ENCODE assay signal across 22 mouse cellular contexts in genomic region chr9:73462027-73462426, GRCm38 (mm10).
A peak's percentile ranks its signal among the peaks of the same experiment; 100 is the strongest.
DNase-seq lines count a peak whose midpoint lies in the region; ATAC-seq and TF ChIP-seq lines count a peak whose summit lies in the region.
"Had no signal": no experiment of that assay in that cellular context is flagged by ENCODE, and none has a peak within 500 bp of the region (broad histone marks: within the 10 kb centered on the region; RNA-seq: fewer than 3 reads in every experiment).

No protein-coding gene starts in this region.

- TF ChIP-seq CTCF in G1E (IDR thresholded peaks at IDR 0.05; ENCODE audit: low read depth, low read length), result no peak

- ATAC-seq in G1E (ENCODE audit: extremely low read depth, insufficient number of reproducible peaks, low FRiP score, poor library complexity, severe bottlenecking), result peak; percentile 79
- ATAC-seq: CD4-positive, CD25-positive, alpha-beta regulatory T cell, adult 4 months; forebrain, embryonic 14.5 days; forebrain, embryonic 16.5 days had no signal

- peak; percentile 13 for DNase-seq in adrenal gland, adult 8-10 months
- no peak for DNase-seq in adrenal gland, adult 18-20 months (ENCODE audit: low spot score in 2 of 2)
- peak; percentile 26 for DNase-seq in 416B (ENCODE audit: low read depth)
- no peak for DNase-seq in G1E (ENCODE audit: low spot score)
- DNase-seq in spleen, postnatal 4 days (ENCODE audit: low spot score in 2 of 2), result no peak
- DNase-seq: B cell, adult 2 months; cerebellum, adult 11 months; cerebellum, adult 18-20 months; cerebellum, adult 8-10 months; cerebellum, adult 9-11 months; cerebellum, postnatal 14 days; cerebellum, postnatal 36 days; embryo, embryonic 11 days had no signal

- H3K27me3 ChIP-seq in G1E (ENCODE audit: insufficient read depth, low read length), result no peaks in the 10 kb centered on the region
- H3K27me3 ChIP-seq: CH12.LX; embryonic facial prominence, embryonic 13.5 days; embryonic facial prominence, embryonic 15.5 days; forebrain, embryonic 12.5 days had no signal

- no peak overlapping the region for H3K4me3 ChIP-seq in G1E (ENCODE audit: low read depth, low read length)
- H3K4me3 ChIP-seq: embryonic facial prominence, embryonic 13.5 days; embryonic facial prominence, embryonic 15.5 days; erythroblast, embryonic 14.5 days; forebrain, embryonic 10.5 days; forebrain, embryonic 12.5 days had no signal

- peaks cover 5% of the 10 kb centered on the region; the same call in 1 of the 2 replicates for H3K4me1 ChIP-seq in G1E (ENCODE audit: insufficient read depth, low read depth, low read length)
- H3K4me1 ChIP-seq: embryonic facial prominence, embryonic 13.5 days; embryonic facial prominence, embryonic 15.5 days; forebrain, embryonic 10.5 days; forebrain, embryonic 12.5 days had no signal

- peaks cover 16% of the 10 kb centered on the region for H3K9me3 ChIP-seq in G1E (replicated peaks)
- H3K9me3 ChIP-seq: embryonic facial prominence, embryonic 13.5 days; embryonic facial prominence, embryonic 15.5 days; forebrain, embryonic 10.5 days; forebrain, embryonic 12.5 days had no signal

- no peaks in the 10 kb centered on the region for H3K36me3 ChIP-seq in G1E (replicated peaks)
- H3K36me3 ChIP-seq: embryonic facial prominence, embryonic 13.5 days; embryonic facial prominence, embryonic 15.5 days; forebrain, embryonic 10.5 days; forebrain, embryonic 12.5 days had no signal

Comparison
In these comparisons a context has a peak if more than half of its experiments do, and no peak if none do; other contexts are left out.
1. DNase-seq: peak in adrenal gland, adult 8-10 months (single experiment) and 416B (single experiment); none in adrenal gland, adult 18-20 months (0 of 2), G1E (single experiment) and spleen, postnatal 4 days (0 of 2).